Mouse (Mus musculus): ENCODE measurements at regions not wholly inside any gene's neighbourhood (a gene's known extent, or its start where the extent isn't known, plus 50 kb on each side); places are given as distances from the start of the nearest gene placed in this dataset.

DNA sequence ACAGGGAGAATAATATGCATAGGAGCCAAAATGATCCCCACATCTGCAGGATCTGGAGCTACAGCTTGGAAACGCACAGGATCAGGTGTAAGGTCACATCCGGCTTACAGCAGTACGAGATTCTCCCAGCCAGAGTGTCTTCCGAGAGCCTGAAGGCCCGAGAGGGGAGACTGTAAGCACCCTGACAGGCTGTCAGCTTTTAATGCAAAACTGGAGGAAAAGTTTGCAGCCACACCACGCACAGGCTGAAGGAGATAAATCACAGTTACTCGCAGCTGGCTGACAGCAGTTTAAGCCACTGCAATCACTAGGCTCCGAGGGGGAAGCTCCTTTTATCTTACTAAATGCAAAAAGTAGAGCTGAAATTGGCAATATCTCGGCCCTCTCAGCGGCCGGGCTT, 149.1 kb downstream of the Cyld start:
- TF ChIP-seq CTCF (IDR thresholded peaks at IDR 0.05; ENCODE audit: low read depth) (no peak), EP300 (optimal IDR thresholded peaks at IDR 0.05) (no peak)

Data from stomach, postnatal 0 days (tissue).